Mouse (Mus musculus) heart, embryonic 13.5 days (tissue): Measurements from ENCODE around the gene Acap3. TPM values are rescaled to one million over a fixed set of nuclear protein-coding genes. Genes with fewer than 3 reads are reported as not detected.

ENCODE experiments used
- ATAC-seq: fragments of 200-750 bp; cut with Nextera tagmentation; 2 replicates; pipeline ENCODE4 v1.8.0; 2017; ENCODE audit warnings: moderate TSS enrichment; ENCODE audit not compliant: insufficient number of reproducible peaks, low FRiP score, low TSS enrichment; ENCODE audit errors: extremely low read depth
- H3K27ac ChIP-seq: fragments of 300-500 bp; sonication (generic); replicated peaks from 2 replicates; pipeline ENCODE4 v1.5.1; 2015; ENCODE audit warnings: moderate library complexity, mild to moderate bottlenecking, inconsistent platforms
- H3K27me3 ChIP-seq: fragments of 300-500 bp; sonication (generic); replicated peaks from 2 replicates; pipeline ENCODE4 v1.6.1; 2015; ENCODE audit warnings: mild to moderate bottlenecking, inconsistent platforms
- H3K36me3 ChIP-seq: fragments of 300-500 bp; sonication (generic); 2 replicates; pipeline ENCODE4 v1.6.1; 2015; ENCODE audit warnings: mild to moderate bottlenecking, inconsistent platforms
- H3K4me1 ChIP-seq: fragments of 300-500 bp; sonication (generic); 2 replicates; pipeline ENCODE4 v1.6.1; 2015; ENCODE audit warnings: inconsistent platforms
- H3K4me2 ChIP-seq: fragments of 300-500 bp; sonication (generic); 2 replicates; pipeline ENCODE4 v1.6.1; 2015; ENCODE audit warnings: inconsistent platforms, mild to moderate bottlenecking, moderate library complexity
- H3K4me3 ChIP-seq: fragments of 300-500 bp; sonication (generic); 2 replicates; pipeline ENCODE4 v1.5.1; 2015; ENCODE audit warnings: moderate library complexity, mild to moderate bottlenecking, inconsistent platforms
- H3K9ac ChIP-seq: fragments of 300-500 bp; sonication (generic); 2 replicates; pipeline ENCODE4 v1.6.1; 2015; ENCODE audit warnings: inconsistent platforms, mild to moderate bottlenecking, moderate library complexity
- H3K9me3 ChIP-seq: fragments of 300-500 bp; sonication (generic); 2 replicates; pipeline ENCODE4 v1.6.1; 2016; ENCODE audit warnings: inconsistent platforms
- WGBS: fragments of 180-500 bp; shearing (Covaris S2); methylation state at CpG from one replicate; pipeline ENCODE4 v1.1.7; 2015; ENCODE audit warnings: mixed read lengths; 5-methylcytosine and 5-hydroxymethylcytosine counted together
- polyA plus RNA-seq: library from polyadenylated mRNA; unstranded; fragments of >200 nt; fragmentation: Nextera tagmentation; extraction: Ambion mirVana; gene quantifications from 2 replicates; pipeline ENCODE4 v1.2.1, GENCODE M21; 2015

The Acap3 gene
- polyA plus RNA-seq, 1 experiment from 2014 or later, result 8.8 TPM

- ATAC-seq, result no peak
- WGBS, result 85% methylated on average over 12 of the region's 12 CpGs
These were observed 36.6 kb upstream of the Acap3 start for GRCm38 (mm10) chr4:155854991-155855390.

GRCm38 (mm10) chr4:155856071-155856470 is 35.6 kb upstream of the Acap3 start:
- ATAC-seq, result no peak
- WGBS, result 87% methylated on average over 12 of the region's 12 CpGs
- peaks cover 71% of the 10 kb centered on the region for H3K36me3 ChIP-seq

More at GRCm38 (mm10) chr4:155854991-155855390, 36.6 kb upstream of the Acap3 start:
- Histone ChIP-seq H3K4me1 (0 out of 2 replicates have a peak, but pooled peaks cover 7% of the 10 kb centered on the region), H3K36me3 (peaks cover 61% of the 10 kb centered on the region), H3K27me3 (no peaks in the 10 kb centered on the region), H3K27ac (no peak overlapping the region), H3K9ac (no peak overlapping the region), H3K9me3 (no peaks in the 10 kb centered on the region), H3K4me3 (no peak overlapping the region), H3K4me2 (no peak overlapping the region)

DNA sequence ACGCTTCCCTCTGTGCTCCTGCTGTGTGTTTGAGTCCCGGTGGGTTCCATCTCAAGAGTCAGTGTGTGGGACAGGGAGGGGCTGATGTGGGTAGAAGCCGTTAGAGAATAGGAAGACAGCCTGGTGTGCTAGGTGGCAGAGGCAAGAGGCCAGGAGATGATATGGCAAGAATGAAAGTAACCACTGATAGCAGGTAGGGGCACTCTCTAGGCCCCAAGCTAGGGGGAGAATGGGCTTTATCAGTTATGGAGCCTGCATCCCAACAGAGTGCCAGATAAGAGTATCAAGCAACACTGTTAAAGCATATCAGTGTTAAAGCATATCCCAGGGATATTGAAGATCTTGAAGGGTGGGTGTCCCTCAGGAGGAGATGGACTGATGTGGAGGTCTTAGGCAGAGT is 34.7 kb upstream of the Acap3 start:
- 56% methylated on average over 3 of the region's 3 CpGs for WGBS
- H3K27ac ChIP-seq, result no peak overlapping the region
- no peaks in the 10 kb centered on the region for H3K9me3 ChIP-seq
- no peaks in the 10 kb centered on the region for H3K27me3 ChIP-seq
- no peak for ATAC-seq
- peaks cover 77% of the 10 kb centered on the region for H3K36me3 ChIP-seq
- no peak overlapping the region for H3K4me3 ChIP-seq
- no peak overlapping the region for H3K4me2 ChIP-seq
- no peak overlapping the region for H3K9ac ChIP-seq
- 0 out of 2 replicates have a peak, but pooled peaks cover under 1% of the 10 kb centered on the region for H3K4me1 ChIP-seq

More at GRCm38 (mm10) chr4:155856071-155856470, 35.6 kb upstream of the Acap3 start:
- Histone ChIP-seq H3K4me2 (no peak overlapping the region), H3K9me3 (no peaks in the 10 kb centered on the region), H3K4me1 (0 out of 2 replicates have a peak, but pooled peaks cover 7% of the 10 kb centered on the region), H3K27ac (no peak overlapping the region), H3K4me3 (no peak overlapping the region), H3K9ac (no peak overlapping the region), H3K27me3 (no peaks in the 10 kb centered on the region)

- no peaks in the 10 kb centered on the region for H3K27me3 ChIP-seq
- no peak overlapping the region for H3K9ac ChIP-seq
- WGBS, result 15% methylated on average over 13 of the region's 13 CpGs
- H3K27ac ChIP-seq, result no peak overlapping the region
- H3K4me3 ChIP-seq, result no peak overlapping the region
- no peaks in the 10 kb centered on the region for H3K9me3 ChIP-seq
- no peaks in the 10 kb centered on the region for H3K4me1 ChIP-seq
- no peak overlapping the region for H3K4me2 ChIP-seq
- no peak for ATAC-seq
- H3K36me3 ChIP-seq, result peaks cover 66% of the 10 kb centered on the region
These were observed 32.3 kb upstream of the Acap3 start for GRCm38 (mm10) chr4:155859318-155859717.

GRCm38 (mm10) chr4:155861787-155862186 is 29.8 kb upstream of the Acap3 start:
- Histone ChIP-seq H3K27me3 (no peaks in the 10 kb centered on the region), H3K9me3 (no peaks in the 10 kb centered on the region), H3K4me1 (no peaks in the 10 kb centered on the region), H3K36me3 (peaks cover 64% of the 10 kb centered on the region), H3K9ac (no peak overlapping the region), H3K27ac (no peak overlapping the region), H3K4me2 (no peak overlapping the region), H3K4me3 (no peak overlapping the region)
- 86% methylated on average over 7 of the region's 7 CpGs for WGBS
- no peak for ATAC-seq

DNA sequence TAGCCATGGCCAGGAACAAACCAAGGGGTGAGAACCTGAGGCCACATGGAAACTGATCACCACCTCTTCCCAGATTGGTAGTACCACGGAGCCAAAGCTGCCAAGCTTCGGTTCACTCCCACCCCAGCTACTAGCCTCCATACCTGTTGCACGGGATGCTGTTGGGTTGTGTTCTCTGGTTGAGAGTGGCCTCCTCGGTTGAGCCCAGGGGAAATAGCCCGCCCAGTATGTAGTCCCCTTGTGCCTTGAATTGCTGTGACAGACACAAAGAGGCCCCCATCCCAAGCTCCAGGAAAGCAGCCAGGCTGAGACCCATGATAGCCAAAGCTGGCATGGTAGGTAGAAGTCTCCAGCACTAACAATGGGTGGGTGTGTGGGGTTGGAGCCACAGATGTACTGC is 28.6 kb upstream of the Acap3 start, which contains the start of gene Tas1r3:
Gene Tas1r3 (minus strand): TSS at position 362 of the 400 bp plus-strand sequence.
- Histone ChIP-seq H3K27ac (no peak within 1 kb of the TSS), H3K36me3 (peaks cover 55% of the 10 kb centered on the region), H3K9me3 (no peaks in the 10 kb centered on the region), H3K4me3 (no peak within 1 kb of the TSS), H3K4me1 (peaks cover under 1% of the 10 kb centered on the region), H3K27me3 (no peaks in the 10 kb centered on the region), H3K4me2 (no peak within 1 kb of the TSS), H3K9ac (no peak within 1 kb of the TSS)
- WGBS, result 76% methylated on average over 5 of the region's 5 CpGs
- no peak for ATAC-seq

DNA sequence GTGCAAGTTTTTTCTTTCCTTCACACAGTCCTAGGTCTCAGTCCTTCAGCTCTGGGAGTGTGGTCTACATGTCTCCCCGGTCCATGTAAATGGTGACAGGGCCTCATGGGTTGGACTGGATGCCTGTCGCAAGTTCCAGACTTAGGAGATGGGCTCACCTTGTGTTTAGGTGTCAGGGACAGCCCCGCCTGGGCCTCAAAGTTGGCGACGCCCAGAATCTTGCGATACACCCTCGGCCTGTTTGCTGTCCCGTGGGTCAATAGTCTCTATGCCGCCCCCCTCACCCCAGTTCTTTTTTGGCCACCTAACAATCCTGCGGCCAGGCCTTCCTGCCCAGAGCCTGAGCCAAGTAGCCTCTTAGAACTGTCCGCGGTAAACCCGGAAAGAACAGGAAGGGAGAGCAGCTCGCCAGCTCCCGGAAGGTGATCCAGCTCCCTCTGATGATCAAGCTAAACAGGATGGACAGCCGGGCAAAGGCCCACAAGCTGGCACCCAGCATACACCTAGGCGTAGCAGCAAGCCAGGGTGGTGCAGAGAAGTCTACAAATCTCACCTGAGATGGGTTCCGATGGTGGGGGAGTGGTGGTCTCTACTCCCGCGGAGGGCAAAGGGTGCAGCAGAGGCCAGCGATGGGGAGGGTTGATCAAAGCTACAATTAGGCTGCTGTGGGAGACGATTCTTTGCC is 22.9 kb upstream of the Acap3 start:
- Histone ChIP-seq H3K4me1 (peaks cover 22% of the 10 kb centered on the region), H3K36me3 (peaks cover 46% of the 10 kb centered on the region), H3K9me3 (no peaks in the 10 kb centered on the region), H3K4me2 (peak overlapping the region; percentile 97), H3K9ac (peak overlapping the region; percentile 95), H3K27ac (no peak overlapping the region), H3K27me3 (no peaks in the 10 kb centered on the region), H3K4me3 (peak overlapping the region; percentile 72)
- ATAC-seq, result no peak
- WGBS, result 10% methylated on average over 22 of the region's 22 CpGs

DNA sequence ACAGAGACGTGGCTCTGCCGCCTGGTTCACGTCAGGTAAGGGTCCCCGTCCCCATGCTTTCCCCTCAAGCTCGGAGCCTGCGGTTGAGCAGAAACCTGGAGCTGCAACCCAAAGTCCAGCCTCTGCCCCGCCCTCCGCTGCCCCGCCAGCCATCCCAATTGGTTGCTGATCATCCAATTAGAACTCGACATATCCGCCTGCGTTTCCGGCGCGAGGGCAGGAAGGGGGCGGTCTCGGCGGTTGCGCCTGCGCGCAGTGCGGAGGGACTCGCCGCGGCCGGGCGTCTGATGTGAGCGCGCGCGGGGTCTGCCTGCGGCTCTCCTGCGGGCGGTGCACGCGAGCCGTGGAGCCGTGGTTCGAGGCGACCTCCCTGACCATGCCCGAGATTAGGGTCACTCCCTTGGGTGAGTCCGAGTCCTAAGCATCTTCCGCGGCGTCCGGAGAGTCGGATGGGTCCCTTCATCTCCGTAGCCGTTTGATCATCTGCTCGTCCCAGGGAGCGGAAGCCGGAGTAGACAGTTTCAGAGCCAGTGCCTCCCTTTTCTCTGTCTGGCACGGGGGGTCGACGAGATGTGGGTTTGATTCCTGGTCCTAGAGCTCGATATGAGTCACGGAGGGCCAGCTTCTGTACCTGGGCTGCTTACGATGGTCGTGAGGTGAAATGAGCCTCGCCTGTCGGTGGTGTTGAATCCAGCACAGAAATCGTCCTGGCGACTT is 22.1 kb upstream of the Acap3 start, which contains the start of the genes Cptp and Ints11:
Gene Cptp (minus strand): TSS at position 124 of the 717 bp plus-strand sequence.
Gene Ints11 (plus strand): TSS at position 230 of the 717 bp plus-strand sequence.
- WGBS, result under 1% methylated on average over 63 of the region's 63 CpGs

DNA sequence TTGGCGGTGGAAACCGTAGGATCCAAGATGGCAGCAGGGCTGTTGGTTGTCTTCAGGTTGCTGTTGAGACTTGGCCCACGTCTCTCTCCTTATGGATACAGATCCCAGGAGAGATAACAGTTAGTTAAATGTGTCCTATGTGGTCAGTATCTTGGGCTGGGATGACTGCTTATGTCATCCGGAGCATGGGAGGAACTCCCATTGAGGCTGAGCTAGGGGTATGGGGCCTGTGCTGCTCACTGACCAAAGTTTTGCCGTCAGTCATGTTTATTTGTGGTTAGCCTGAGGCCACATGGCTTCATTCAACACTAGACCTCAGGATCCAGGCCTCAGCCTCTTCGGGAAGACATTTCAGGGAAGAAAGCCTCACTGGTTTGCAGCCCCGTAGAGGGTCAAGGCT is 20.2 kb upstream of the Acap3 start:
- H3K9ac ChIP-seq, result no peak overlapping the region

More for the DNA sequence above, 22.1 kb upstream of the Acap3 start, which contains the start of the genes Cptp and Ints11:
- Histone ChIP-seq H3K9ac (peak within 1 kb of the TSS; percentile 95), H3K4me1 (peaks cover 22% of the 10 kb centered on the region), H3K4me2 (peak within 1 kb of the TSS; percentile 97), H3K27me3 (no peaks in the 10 kb centered on the region), H3K27ac (peak within 1 kb of the TSS; percentile 55; the same call in 1 of the 2 replicates), H3K36me3 (peaks cover 53% of the 10 kb centered on the region), H3K4me3 (peak within 1 kb of the TSS; percentile 72), H3K9me3 (no peaks in the 10 kb centered on the region)
- ATAC-seq, result peak; percentile 96

GRCm38 (mm10) chr4:155883587-155883986 is 8.0 kb upstream of the Acap3 start:
- no peaks in the 10 kb centered on the region for H3K27me3 ChIP-seq
- 62% methylated on average over 3 of the region's 3 CpGs for WGBS
- no peak overlapping the region for H3K9ac ChIP-seq
- peaks cover 7% of the 10 kb centered on the region; the same call in 1 of the 2 replicates for H3K4me1 ChIP-seq
- H3K36me3 ChIP-seq, result peaks cover 69% of the 10 kb centered on the region
- H3K27ac ChIP-seq, result peak overlapping the region; percentile 65
- ATAC-seq, result no peak
- H3K4me2 ChIP-seq, result no peak overlapping the region
- H3K4me3 ChIP-seq, result no peak overlapping the region
- no peaks in the 10 kb centered on the region for H3K9me3 ChIP-seq

More for the DNA sequence above, 20.2 kb upstream of the Acap3 start:
- Histone ChIP-seq H3K27ac (no peak overlapping the region), H3K4me2 (no peak overlapping the region), H3K4me1 (peaks cover 22% of the 10 kb centered on the region), H3K4me3 (no peak overlapping the region), H3K36me3 (peaks cover 53% of the 10 kb centered on the region), H3K9me3 (no peaks in the 10 kb centered on the region), H3K27me3 (no peaks in the 10 kb centered on the region)
- ATAC-seq, result no peak
- WGBS, result 90% methylated on average over 7 of the region's 7 CpGs

DNA sequence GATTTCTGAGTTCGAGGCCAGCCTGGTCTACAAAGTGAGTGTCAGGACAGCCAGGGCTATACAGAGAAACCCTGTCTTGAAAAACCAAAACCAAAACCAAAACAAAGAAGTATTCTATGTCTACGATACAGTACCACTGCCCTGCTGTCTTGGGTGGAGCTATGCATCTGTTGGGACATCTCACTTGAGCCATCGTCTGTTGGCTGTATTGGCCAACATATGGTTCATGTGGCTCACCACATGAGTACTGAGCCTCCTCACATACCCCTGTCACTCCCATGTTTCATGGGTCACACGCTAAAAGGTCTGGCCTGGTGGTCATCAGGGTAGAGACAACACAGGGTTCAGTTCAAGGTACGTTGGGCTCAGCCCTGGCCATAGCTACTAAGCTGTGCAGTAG is 5.3 kb upstream of the Acap3 start:
- Histone ChIP-seq H3K27ac (no peak overlapping the region), H3K9ac (no peak overlapping the region), H3K4me2 (no peak overlapping the region), H3K27me3 (no peaks in the 10 kb centered on the region), H3K9me3 (no peaks in the 10 kb centered on the region), H3K4me1 (peaks cover 17% of the 10 kb centered on the region), H3K36me3 (peaks cover 71% of the 10 kb centered on the region), H3K4me3 (no peak overlapping the region)
- ATAC-seq, result no peak
- WGBS, result 89% methylated on average over 5 of the region's 5 CpGs
